Mouse (Mus musculus) limb, embryonic 14.5 days (tissue): Measurements from ENCODE around the gene Slamf7. TPM values are rescaled to one million over a fixed set of nuclear protein-coding genes. Genes with fewer than 3 reads are reported as not detected.

Experiments used
- ATAC-seq: fragments of 200-750 bp; cut with Nextera tagmentation; 2 replicates; pipeline ENCODE4 v1.8.0; 2017; ENCODE audit warnings: low read depth, moderate number of reproducible peaks, moderate TSS enrichment; ENCODE audit not compliant: low FRiP score
- DNase-seq: peaks from one replicate; pipeline ENCODE4 v3.0.0-alpha.2; 2015; ENCODE audit warnings: low spot score
- H3K27ac ChIP-seq: fragments of 300-500 bp; sonication (generic); replicated peaks from 2 replicates; pipeline ENCODE4 v1.5.1; 2014; ENCODE audit warnings: low read depth, mild to moderate bottlenecking, low read length, moderate library complexity, mixed read lengths
- H3K27me3 ChIP-seq: fragments of 300-500 bp; sonication (generic); 2 replicates; pipeline ENCODE4 v1.6.1; 2014; ENCODE audit warnings: low read length, mixed read lengths; ENCODE audit not compliant: control insufficient read depth, insufficient read depth
- H3K36me3 ChIP-seq: fragments of 300-500 bp; sonication (generic); 2 replicates; pipeline ENCODE4 v1.6.1; 2014; ENCODE audit warnings: mild to moderate bottlenecking, low read length, moderate library complexity, mixed read lengths; ENCODE audit not compliant: control insufficient read depth, insufficient read depth
- H3K4me1 ChIP-seq: fragments of 300-500 bp; sonication (generic); 2 replicates; pipeline ENCODE4 v1.6.1; 2014; ENCODE audit warnings: antibody characterized with exemption, low read length, mixed read lengths; ENCODE audit not compliant: control insufficient read depth, insufficient read depth
- H3K4me2 ChIP-seq: fragments of 300-500 bp; sonication (generic); replicated peaks from 2 replicates; pipeline ENCODE4 v1.6.1; 2014; ENCODE audit warnings: low read depth, mild to moderate bottlenecking, low read length, moderate library complexity; ENCODE audit not compliant: severe bottlenecking
- H3K4me3 ChIP-seq: fragments of 300-500 bp; sonication (generic); replicated peaks from 2 replicates; pipeline ENCODE4 v1.5.1; 2014; ENCODE audit warnings: low read length
- H3K9ac ChIP-seq: fragments of 300-500 bp; sonication (generic); 2 replicates; pipeline ENCODE4 v1.6.1; 2014; ENCODE audit warnings: mild to moderate bottlenecking, low read depth, low read length, moderate library complexity; ENCODE audit not compliant: severe bottlenecking
- H3K9me3 ChIP-seq: fragments of 300-500 bp; sonication (generic); 2 replicates; pipeline ENCODE4 v1.6.1; 2016; ENCODE audit warnings: low read length; ENCODE audit not compliant: control insufficient read depth
- POLR2A ChIP-seq: fragments of 200-500 bp; IDR thresholded peaks from 2 replicates; pipeline ENCODE4 v1.8.0; 2012; ENCODE audit warnings: inconsistent platforms, mild to moderate bottlenecking, moderate library complexity, borderline replicate concordance; ENCODE audit not compliant: insufficient read depth, insufficient read length; ENCODE audit errors: extremely low read depth
- WGBS: fragments of 180-500 bp; shearing (Covaris S2); extraction: QIAGEN DNeasy Blood & Tissue Kit; methylation state at CpG from one replicate; pipeline ENCODE4 v1.1.7; 2014; 5-methylcytosine and 5-hydroxymethylcytosine counted together
- polyA plus RNA-seq, 2 experiments: library from polyadenylated mRNA; depleted of rRNA in 1 of 2; stranded (reverse) in 1 of 2; unstranded in 1 of 2; fragments of >200 nt; fragmentation: Nextera tagmentation in 1 of 2; extraction: Ambion mirVana in 1 of 2; gene quantifications; 2 replicates each; pipeline versions ENCODE4 v1.2.1 to v1.2.3; 2012 to 2014

The Slamf7 gene
- polyA plus RNA-seq, 2 experiments = 0.09 to 0.21 TPM

DNA sequence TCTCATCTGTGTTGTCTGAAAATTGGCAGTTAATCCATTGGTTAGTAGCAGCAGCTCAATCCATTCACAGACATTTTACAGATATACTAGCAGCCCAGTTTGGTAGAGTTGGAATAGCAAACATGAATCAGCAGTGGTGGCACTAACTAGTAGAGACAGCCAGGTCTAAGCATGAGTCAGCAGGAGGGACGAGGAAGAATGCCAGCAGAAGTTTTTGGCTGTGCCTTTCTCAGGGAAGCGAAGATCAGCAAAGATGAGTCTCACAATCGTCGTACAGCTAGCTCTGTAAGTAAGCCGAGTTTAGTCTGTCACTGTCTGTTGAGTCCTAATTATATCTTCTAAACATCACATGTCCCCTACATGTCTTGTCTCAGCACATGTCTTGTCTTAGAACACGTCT, 13.5 kb upstream of the Slamf7 start:
- WGBS = 91% methylated on average over 6 of the region's 6 CpGs
- no peaks in the 10 kb centered on the region for H3K36me3 ChIP-seq
- H3K9ac ChIP-seq = no peak overlapping the region
- H3K9me3 ChIP-seq = no peaks in the 10 kb centered on the region
- no peak overlapping the region for H3K27ac ChIP-seq
- TF ChIP-seq POLR2A = no peak
- no peak overlapping the region for H3K4me3 ChIP-seq
- no peaks in the 10 kb centered on the region for H3K27me3 ChIP-seq
- no peak for ATAC-seq
- no peak for DNase-seq
- H3K4me2 ChIP-seq = no peak overlapping the region
- no peaks in the 10 kb centered on the region for H3K4me1 ChIP-seq

DNA sequence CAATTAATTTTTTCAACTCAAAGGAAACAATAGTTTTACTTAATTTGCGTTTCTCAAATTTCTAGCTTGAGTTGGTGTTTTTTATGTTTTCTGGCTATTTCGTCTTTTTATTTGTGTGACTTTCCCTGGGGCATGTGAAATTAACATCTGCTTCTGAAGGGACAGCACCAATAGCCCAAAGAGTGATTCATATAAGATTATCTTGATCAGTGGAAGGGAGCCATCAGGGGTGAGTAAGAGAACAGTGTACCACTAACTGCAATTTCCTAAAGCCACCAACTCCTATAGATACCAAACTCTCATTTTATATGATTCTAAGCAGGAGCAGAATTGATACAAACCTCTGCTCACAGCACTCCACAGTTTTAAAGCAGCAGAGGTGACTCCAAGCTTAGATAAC, 10.9 kb upstream of the Slamf7 start:
- H3K9ac ChIP-seq = no peak overlapping the region
- no peak for ATAC-seq
- H3K4me1 ChIP-seq = no peaks in the 10 kb centered on the region
- H3K27ac ChIP-seq = no peak overlapping the region
- TF ChIP-seq POLR2A = no peak
- no peak overlapping the region for H3K4me2 ChIP-seq
- no peaks in the 10 kb centered on the region for H3K9me3 ChIP-seq
- H3K36me3 ChIP-seq = no peaks in the 10 kb centered on the region
- 71% methylated on average over 2 of the region's 2 CpGs for WGBS
- H3K27me3 ChIP-seq = no peaks in the 10 kb centered on the region
- DNase-seq = no peak
- H3K4me3 ChIP-seq = no peak overlapping the region

DNA sequence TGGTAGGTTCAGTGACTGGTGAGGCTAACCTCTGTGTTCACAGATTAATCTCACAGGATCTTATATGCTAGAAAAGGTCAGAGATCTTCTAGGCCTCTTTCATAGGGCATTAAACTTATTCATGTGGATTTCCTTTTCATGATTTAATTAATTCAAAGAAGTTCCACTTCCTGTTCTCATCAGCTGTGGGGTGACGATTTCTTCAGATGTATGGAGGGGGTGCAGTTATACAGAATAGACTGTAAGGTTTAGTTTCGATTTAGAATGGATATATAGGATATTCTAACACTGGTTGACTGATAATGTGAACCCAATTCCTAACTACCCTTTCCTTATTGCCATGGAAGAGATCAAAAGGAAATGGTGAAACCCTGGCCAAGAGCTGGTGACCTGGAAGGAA, 8.6 kb upstream of the Slamf7 start:
- H3K9me3 ChIP-seq = no peaks in the 10 kb centered on the region
- no peaks in the 10 kb centered on the region for H3K36me3 ChIP-seq
- DNase-seq (no peak), ATAC-seq (no peak)
- H3K27ac ChIP-seq = no peak overlapping the region
- WGBS = 75% methylated on average over 2 of the region's 2 CpGs
- H3K9ac ChIP-seq = no peak overlapping the region
- no peak overlapping the region for H3K4me3 ChIP-seq
- H3K4me1 ChIP-seq = no peaks in the 10 kb centered on the region
- TF ChIP-seq POLR2A = no peak
- H3K4me2 ChIP-seq = no peak overlapping the region
- H3K27me3 ChIP-seq = no peaks in the 10 kb centered on the region

DNA sequence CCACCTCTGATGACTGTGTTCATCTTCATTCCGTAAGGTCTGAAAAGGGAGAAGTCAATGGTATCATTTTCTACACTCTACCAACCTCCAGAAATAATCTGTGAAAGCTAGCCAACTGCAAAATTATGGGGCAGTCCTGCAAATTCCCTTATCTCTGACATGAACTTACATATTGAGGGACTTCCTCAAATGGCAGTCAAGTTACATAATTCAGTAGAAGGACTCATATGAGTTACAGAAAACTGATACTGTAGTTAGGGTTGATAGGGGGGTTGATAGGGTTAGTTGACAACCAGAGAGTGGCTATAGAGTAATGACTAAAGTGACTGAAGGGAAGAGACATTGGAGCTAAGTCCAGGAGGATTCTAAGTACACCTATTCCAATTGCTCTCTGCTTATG, 7.6 kb upstream of the Slamf7 start:
- ATAC-seq (no peak), DNase-seq (no peak)
- no peaks in the 10 kb centered on the region for H3K4me1 ChIP-seq
- no peak for TF ChIP-seq POLR2A
- no peaks in the 10 kb centered on the region for H3K27me3 ChIP-seq
- no peak overlapping the region for H3K4me2 ChIP-seq
- H3K36me3 ChIP-seq = no peaks in the 10 kb centered on the region
- WGBS = 84% methylated on average over 1 of the region's 1 CpGs
- no peaks in the 10 kb centered on the region for H3K9me3 ChIP-seq
- no peak overlapping the region for H3K4me3 ChIP-seq
- H3K27ac ChIP-seq = no peak overlapping the region
- H3K9ac ChIP-seq = no peak overlapping the region

DNA sequence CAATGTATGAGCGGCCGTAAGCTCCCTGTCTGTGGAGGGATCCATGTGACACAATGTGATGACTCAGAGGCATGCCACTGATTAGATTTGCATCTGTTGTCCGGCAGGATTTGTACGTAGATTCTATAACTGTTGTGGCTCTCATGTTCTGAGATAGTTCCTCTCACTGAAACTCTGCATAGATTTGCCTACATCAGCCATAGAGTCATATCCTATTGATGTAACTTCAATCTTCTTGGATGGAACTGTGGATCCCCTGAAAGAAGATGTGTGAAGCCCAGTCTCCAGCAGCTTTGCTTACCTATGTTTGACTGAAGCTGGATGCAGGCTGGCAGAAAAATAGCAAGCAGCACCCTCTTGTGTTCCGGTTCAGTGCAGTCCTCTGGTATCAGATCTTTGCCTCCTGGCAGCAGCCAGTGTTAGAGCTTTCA, 5.7 kb upstream of the Slamf7 start:
- H3K27me3 ChIP-seq = no peaks in the 10 kb centered on the region
- H3K4me1 ChIP-seq = no peaks in the 10 kb centered on the region
- H3K27ac ChIP-seq = no peak overlapping the region
- ATAC-seq (no peak), DNase-seq (no peak)
- H3K9ac ChIP-seq = no peak overlapping the region
- WGBS = 71% methylated on average over 5 of the region's 5 CpGs
- H3K9me3 ChIP-seq = no peaks in the 10 kb centered on the region
- no peak for TF ChIP-seq POLR2A
- no peak overlapping the region for H3K4me2 ChIP-seq
- no peaks in the 10 kb centered on the region for H3K36me3 ChIP-seq
- H3K4me3 ChIP-seq = no peak overlapping the region

DNA sequence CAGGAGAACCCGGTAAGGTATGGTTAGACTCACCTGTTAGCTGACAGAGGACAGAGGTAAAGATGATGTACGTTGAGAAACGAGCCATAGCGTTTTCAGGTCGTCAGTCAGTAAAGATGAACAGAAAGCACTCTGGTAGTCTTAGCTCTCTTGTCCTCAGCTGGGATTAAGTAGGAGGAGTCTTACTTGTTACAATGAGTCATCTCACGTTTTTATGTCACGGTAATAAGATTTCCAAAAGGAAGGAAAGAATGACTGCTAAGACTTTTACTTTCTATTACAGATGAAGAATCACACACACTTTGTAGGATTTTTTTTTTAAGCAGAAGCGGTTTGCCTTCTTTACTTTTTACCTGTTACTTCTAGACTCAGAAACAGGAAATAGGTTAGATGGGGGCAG, 4.0 kb downstream of the Slamf7 start:
- no peak overlapping the region for H3K9ac ChIP-seq
- no peak for ATAC-seq
- WGBS = 81% methylated on average over 8 of the region's 8 CpGs

More for the DNA sequence above, 4.0 kb downstream of the Slamf7 start:
- DNase-seq = no peak
- no peak for TF ChIP-seq POLR2A
- no peak overlapping the region for H3K4me2 ChIP-seq
- no peaks in the 10 kb centered on the region for H3K4me1 ChIP-seq
- H3K36me3 ChIP-seq = no peaks in the 10 kb centered on the region
- no peak overlapping the region for H3K4me3 ChIP-seq
- H3K9me3 ChIP-seq = no peaks in the 10 kb centered on the region
- H3K27me3 ChIP-seq = no peaks in the 10 kb centered on the region
- no peak overlapping the region for H3K27ac ChIP-seq
